Mouse (Mus musculus): ENCODE measurements around the gene Prr18.
"Not testable (repeated sequence)": the region's sequence is repeated elsewhere in the genome, so short reads cannot be mapped to it uniquely, and the experiment has no call there.

Prr18 gene

GRCm38 (mm10) chr17:8337159-8337558 is at the start of gene Prr18:
Gene Prr18, plus strand, starts transcription at chr17:8337459.
- DNase-seq: not testable (repeated sequence)

- DNase-seq: no peak
Observed at GRCm38 (mm10) chr17:8289993-8290679, 47.1 kb upstream of the Prr18 start.

- DNase-seq: no peak
Observed at GRCm38 (mm10) chr17:8290736-8291135, 46.5 kb upstream of the Prr18 start.

- no peak for DNase-seq
Observed at GRCm38 (mm10) chr17:8295825-8296224, 41.4 kb upstream of the Prr18 start.

GRCm38 (mm10) chr17:8296313-8296844 is 40.9 kb upstream of the Prr18 start:
- no peak for DNase-seq

GRCm38 (mm10) chr17:8297746-8298145 is 39.5 kb upstream of the Prr18 start:
- no peak for DNase-seq

- DNase-seq: no peak
Observed at GRCm38 (mm10) chr17:8298281-8298680, 39.0 kb upstream of the Prr18 start.

GRCm38 (mm10) chr17:8299524-8299923 is 37.7 kb upstream of the Prr18 start:
- no peak for DNase-seq

GRCm38 (mm10) chr17:8301515-8301914 is 35.7 kb upstream of the Prr18 start:
- DNase-seq: no peak

GRCm38 (mm10) chr17:8302772-8303438 is 34.4 kb upstream of the Prr18 start:
- DNase-seq: no peak

- no peak for DNase-seq
Observed at GRCm38 (mm10) chr17:8303671-8304070, 33.6 kb upstream of the Prr18 start.

- no peak for DNase-seq
Observed at GRCm38 (mm10) chr17:8305801-8306200, 31.5 kb upstream of the Prr18 start.

- DNase-seq: peak; percentile 98
Observed at GRCm38 (mm10) chr17:8310838-8311614, 26.2 kb upstream of the Prr18 start, which contains the start of gene Sft2d1. Gene Sft2d1, plus strand, starts transcription at chr17:8311102.

- DNase-seq: no peak
Observed at GRCm38 (mm10) chr17:8311751-8312150, 25.5 kb upstream of the Prr18 start.

- peak; percentile 34 for DNase-seq
Observed at GRCm38 (mm10) chr17:8313976-8314375, 23.3 kb upstream of the Prr18 start.

- no peak for DNase-seq
Observed at GRCm38 (mm10) chr17:8316251-8316650, 21.0 kb upstream of the Prr18 start.

GRCm38 (mm10) chr17:8326877-8327276 is 10.4 kb upstream of the Prr18 start:
- DNase-seq: not testable (repeated sequence)

GRCm38 (mm10) chr17:8328511-8329174 is 8.6 kb upstream of the Prr18 start:
- DNase-seq: no peak

GRCm38 (mm10) chr17:8330602-8331001 is 6.7 kb upstream of the Prr18 start:
- no peak for DNase-seq

- no peak for DNase-seq
Observed at GRCm38 (mm10) chr17:8339666-8340374, 2.6 kb downstream of the Prr18 start.

- DNase-seq: peak; percentile 29
Observed at GRCm38 (mm10) chr17:8340407-8341359, 3.4 kb downstream of the Prr18 start.

Data from kidney, adult 18-20 months (tissue).